Mouse (Mus musculus): ENCODE data around the gene Ptprd.

GRCm38 (mm10) chr4:76502575-76503278 is 1709.0 kb downstream of the Ptprd start:
- TF ChIP-seq FLI1 (IDR thresholded peaks at IDR 0.05; ENCODE audit: low read length), result no peak
- TF ChIP-seq GATA1 (IDR thresholded peaks at IDR 0.05; ENCODE audit: borderline replicate concordance, low read length), result no peak
